Mouse (Mus musculus) megakaryocyte, embryonic 14.5 days (primary cell): ENCODE results near the gene Fam209. TPM values are rescaled to one million over a fixed set of nuclear protein-coding genes. Genes with fewer than 3 reads are reported as not detected.

Source experiments
- H3K27me3 ChIP-seq: replicated peaks from 2 replicates; pipeline ENCODE3; 2012; ENCODE audit warnings: inconsistent platforms
- H3K36me3 ChIP-seq: replicated peaks from 2 replicates; pipeline ENCODE3; 2012; ENCODE audit warnings: low read length, inconsistent platforms, mixed read lengths
- H3K4me1 ChIP-seq: 2 replicates; pipeline ENCODE4 v1.6.1; 2012; ENCODE audit warnings: inconsistent platforms
- H3K4me3 ChIP-seq: replicated peaks from 2 replicates; pipeline ENCODE3; 2012; ENCODE audit warnings: moderate library complexity, mild to moderate bottlenecking, inconsistent platforms
- H3K9me3 ChIP-seq: 2 replicates; pipeline ENCODE4 v1.6.1; 2012; ENCODE audit warnings: inconsistent platforms
- FLI1 ChIP-seq: IDR thresholded peaks from 2 replicates; pipeline ENCODE4 v1.6.1; 2012; ENCODE audit warnings: low read length, inconsistent platforms, mixed read lengths
- GATA1 ChIP-seq: IDR thresholded peaks from 3 replicates; pipeline ENCODE4 v1.6.1; 2012; ENCODE audit warnings: mixed read lengths, low read length, inconsistent platforms, borderline replicate concordance
- polyA plus RNA-seq: library from polyadenylated mRNA; stranded (reverse); fragments of >175 nt; gene quantifications from 2 replicates; pipeline ENCODE4 v1.2.3, GENCODE M21; 2012; ENCODE audit warnings: low replicate concordance; ENCODE audit not compliant: insufficient read depth

Fam209 gene
- polyA plus RNA-seq, 1 experiment = not detected

GRCm38 (mm10) chr2:172477350-172477749, 5.0 kb downstream of the Fam209 start:
- no peaks in the 10 kb centered on the region for H3K9me3 ChIP-seq
- H3K4me1 ChIP-seq = peaks cover 30% of the 10 kb centered on the region
- TF ChIP-seq GATA1 (no peak), FLI1 (no peak)
- peak overlapping the region; percentile 82 for H3K4me3 ChIP-seq
- peaks cover 4% of the 10 kb centered on the region for H3K36me3 ChIP-seq
- H3K27me3 ChIP-seq = peaks cover 23% of the 10 kb centered on the region

DNA sequence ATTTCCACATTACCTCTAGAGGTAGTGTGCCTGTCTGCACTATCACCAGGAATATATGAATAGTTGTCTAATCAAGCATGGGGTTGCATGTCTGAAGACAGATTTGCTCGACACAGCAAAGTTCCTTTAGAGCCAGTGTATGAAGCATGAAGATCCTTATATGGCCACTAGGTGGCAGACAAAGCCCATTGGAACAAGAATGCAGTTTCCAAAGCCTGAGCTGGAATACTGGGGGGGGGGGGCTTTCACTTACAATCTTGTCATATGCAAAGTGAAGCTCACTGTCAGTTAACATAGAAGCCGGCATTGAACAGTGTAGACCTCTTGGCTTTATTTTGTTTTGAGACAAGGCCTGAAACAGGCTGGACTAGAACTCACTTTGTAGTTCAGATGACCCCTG, 5.5 kb downstream of the Fam209 start:
- H3K4me3 ChIP-seq = peak overlapping the region; percentile 76
- TF ChIP-seq FLI1 (no peak), GATA1 (no peak)
- H3K27me3 ChIP-seq = peaks cover 27% of the 10 kb centered on the region
- H3K36me3 ChIP-seq = no peaks in the 10 kb centered on the region
- peaks cover 30% of the 10 kb centered on the region for H3K4me1 ChIP-seq
- H3K9me3 ChIP-seq = no peaks in the 10 kb centered on the region

DNA sequence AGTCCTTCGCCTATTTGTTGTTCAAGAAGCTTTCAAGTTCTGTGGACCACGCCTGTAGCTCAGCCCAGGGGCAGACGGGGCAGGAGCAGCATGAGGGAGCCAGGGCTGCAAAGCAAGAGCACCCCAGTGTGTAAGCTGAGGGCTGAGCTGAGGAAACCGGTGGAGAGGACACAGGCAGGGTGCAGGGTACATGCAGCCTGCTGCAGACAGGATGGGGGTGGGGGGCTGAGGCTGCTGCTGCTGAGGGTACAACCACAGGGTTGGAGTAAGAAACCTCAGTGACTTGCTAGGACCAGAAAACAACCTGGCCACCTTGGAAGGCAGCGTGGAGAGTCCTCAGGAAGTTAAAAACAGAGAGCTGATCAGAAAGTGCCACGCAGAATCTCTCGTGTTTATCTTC, 8.0 kb downstream of the Fam209 start:
- TF ChIP-seq FLI1 = no peak
- no peak for TF ChIP-seq GATA1
- Histone ChIP-seq H3K36me3 (no peaks in the 10 kb centered on the region), H3K4me1 (peaks cover 27% of the 10 kb centered on the region), H3K4me3 (no peak overlapping the region), H3K27me3 (peaks cover 28% of the 10 kb centered on the region), H3K9me3 (no peaks in the 10 kb centered on the region)

- peaks cover 26% of the 10 kb centered on the region for H3K27me3 ChIP-seq
- peaks cover 20% of the 10 kb centered on the region for H3K4me1 ChIP-seq
- H3K4me3 ChIP-seq = no peak overlapping the region
- no peaks in the 10 kb centered on the region for H3K9me3 ChIP-seq
- no peak for TF ChIP-seq FLI1
- no peak for TF ChIP-seq GATA1
- H3K36me3 ChIP-seq = no peaks in the 10 kb centered on the region
Measured at GRCm38 (mm10) chr2:172481654-172482385, 9.5 kb downstream of the Fam209 start.

GRCm38 (mm10) chr2:172483766-172484413, 11.6 kb downstream of the Fam209 start:
- Histone ChIP-seq H3K36me3 (no peaks in the 10 kb centered on the region), H3K27me3 (peaks cover 32% of the 10 kb centered on the region), H3K4me1 (peaks cover 10% of the 10 kb centered on the region), H3K4me3 (no peak overlapping the region), H3K9me3 (no peaks in the 10 kb centered on the region)
- TF ChIP-seq FLI1 (no peak), GATA1 (no peak)

DNA sequence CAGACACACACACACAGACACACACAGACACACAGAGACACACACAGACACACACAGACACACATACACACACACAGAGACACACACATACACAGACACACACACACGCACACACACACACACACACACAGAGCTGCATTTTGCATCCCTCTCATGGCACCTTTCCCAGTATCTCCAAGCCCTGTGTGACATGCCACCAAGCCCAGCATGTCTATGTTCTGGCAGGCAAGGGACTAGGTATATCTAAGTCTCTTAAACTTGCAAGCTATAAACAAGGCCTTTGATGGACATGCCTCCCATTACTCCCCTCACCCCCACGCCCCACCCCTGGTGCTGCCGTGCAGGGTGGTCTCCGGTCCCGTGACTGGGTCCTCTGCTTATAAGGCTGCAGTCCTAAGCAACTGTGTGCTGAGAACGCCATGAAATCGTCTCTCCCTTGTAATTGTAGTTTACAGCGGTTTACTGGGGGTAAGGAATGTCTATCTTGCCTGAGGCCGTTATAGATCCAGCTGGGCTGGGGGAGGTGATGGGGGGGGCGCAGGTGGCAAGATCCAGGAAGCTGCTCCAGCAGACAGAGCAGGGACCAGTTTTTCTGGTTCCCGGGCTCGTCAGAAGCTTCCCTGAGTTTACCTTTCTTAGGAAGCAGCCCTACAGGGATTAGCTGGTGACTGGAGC, 12.5 kb downstream of the Fam209 start:
- H3K4me3 ChIP-seq = no peak overlapping the region
- peaks cover 33% of the 10 kb centered on the region for H3K27me3 ChIP-seq
- no peaks in the 10 kb centered on the region for H3K36me3 ChIP-seq
- peaks cover 10% of the 10 kb centered on the region for H3K4me1 ChIP-seq
- H3K9me3 ChIP-seq = no peaks in the 10 kb centered on the region
- TF ChIP-seq FLI1 (no peak), GATA1 (no peak)

DNA sequence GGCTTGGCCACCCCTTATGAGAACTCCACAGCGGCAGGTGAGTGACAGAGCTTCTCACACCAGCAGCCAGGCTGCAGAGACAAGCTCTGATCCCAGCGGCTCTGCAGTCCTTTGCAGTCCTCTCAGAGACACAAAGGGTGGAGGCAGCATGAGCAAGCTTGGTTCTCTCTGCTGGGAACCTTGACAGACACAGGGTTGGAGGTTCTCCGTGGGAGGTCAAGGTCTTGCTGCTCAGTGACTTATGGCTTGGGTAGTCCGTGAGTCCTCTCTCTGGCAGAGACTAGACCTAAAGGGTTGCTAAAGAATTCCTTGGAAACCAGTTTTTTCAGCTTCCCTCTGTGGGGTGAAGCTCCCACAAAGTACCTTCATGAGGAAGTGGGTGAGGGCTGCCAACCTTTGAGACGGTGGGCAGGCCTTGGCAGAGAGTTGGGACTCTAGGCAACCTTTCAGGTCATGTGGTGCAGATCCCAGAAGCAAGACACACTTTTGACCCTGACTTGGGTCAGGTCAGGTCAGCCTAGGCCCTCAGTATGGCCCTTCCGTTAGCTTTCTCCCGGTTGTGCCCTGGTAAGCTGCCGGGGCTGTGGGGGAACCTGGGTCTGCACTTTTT, 24.5 kb downstream of the Fam209 start:
- no peak for TF ChIP-seq GATA1
- TF ChIP-seq FLI1 = no peak

GRCm38 (mm10) chr2:172498823-172499222, 26.5 kb downstream of the Fam209 start:
- TF ChIP-seq FLI1 = no peak
- TF ChIP-seq GATA1 = no peak
- Histone ChIP-seq H3K36me3 (no peaks in the 10 kb centered on the region), H3K9me3 (peaks cover 6% of the 10 kb centered on the region), H3K4me3 (no peak overlapping the region), H3K27me3 (peaks cover 35% of the 10 kb centered on the region), H3K4me1 (peaks cover 12% of the 10 kb centered on the region)

More for the DNA sequence above, 24.5 kb downstream of the Fam209 start:
- Histone ChIP-seq H3K27me3 (peaks cover 30% of the 10 kb centered on the region), H3K4me3 (no peak overlapping the region), H3K36me3 (no peaks in the 10 kb centered on the region), H3K9me3 (peaks cover 9% of the 10 kb centered on the region), H3K4me1 (peaks cover 12% of the 10 kb centered on the region)

DNA sequence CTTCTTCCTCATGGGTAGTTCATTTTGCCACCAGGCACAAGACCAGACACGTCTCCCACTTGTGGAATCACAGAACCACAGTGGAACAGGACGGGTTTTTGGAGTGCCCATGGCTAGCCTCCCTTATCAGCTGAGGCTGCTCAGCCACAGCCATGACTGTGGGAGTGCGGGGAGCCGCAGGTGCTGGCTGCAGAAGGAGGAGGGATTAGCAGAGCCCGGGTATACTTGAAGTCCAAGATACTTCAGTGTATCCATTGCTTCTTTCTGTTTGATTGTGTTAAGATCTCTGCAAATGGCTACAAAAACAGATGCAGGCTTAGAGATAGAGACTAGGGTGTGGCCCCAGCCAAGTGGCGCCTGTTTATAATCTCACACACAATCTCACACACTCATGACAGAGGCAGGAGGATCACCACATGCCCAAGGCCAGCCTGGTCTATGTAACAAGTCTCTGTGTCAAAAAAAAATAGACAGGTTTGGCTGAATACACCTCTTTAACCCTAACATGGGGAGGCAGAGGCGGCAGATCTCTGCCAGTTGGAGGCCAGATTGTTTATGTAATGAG, 28.5 kb downstream of the Fam209 start:
- H3K4me3 ChIP-seq = no peak overlapping the region
- TF ChIP-seq FLI1 (no peak), GATA1 (no peak)
- H3K27me3 ChIP-seq = peaks cover 32% of the 10 kb centered on the region
- H3K9me3 ChIP-seq = no peaks in the 10 kb centered on the region
- no peaks in the 10 kb centered on the region for H3K36me3 ChIP-seq
- peaks cover 15% of the 10 kb centered on the region for H3K4me1 ChIP-seq

- Histone ChIP-seq H3K4me1 (peaks cover 15% of the 10 kb centered on the region), H3K27me3 (peaks cover 32% of the 10 kb centered on the region), H3K4me3 (no peak overlapping the region), H3K36me3 (no peaks in the 10 kb centered on the region), H3K9me3 (no peaks in the 10 kb centered on the region)
- TF ChIP-seq FLI1 (no peak), GATA1 (no peak)
Measured at GRCm38 (mm10) chr2:172501341-172501740, 29.0 kb downstream of the Fam209 start.
